Mouse (Mus musculus) spleen, postnatal 10 days (tissue): Measurements from ENCODE around the gene Gemin2.
A peak's percentile ranks its signal among the peaks of the same experiment; 100 is the strongest.
"Not testable (repeated sequence)": the region's sequence is repeated elsewhere in the genome, so short reads cannot be mapped to it uniquely, and the experiment has no call there.

Experiments used
- DNase-seq, 2 experiments: peaks; one replicate each; pipeline ENCODE4 v3.0.0; 2021 to 2022; ENCODE audit warnings: low spot score in 2 of 2

The Gemin2 gene

DNA sequence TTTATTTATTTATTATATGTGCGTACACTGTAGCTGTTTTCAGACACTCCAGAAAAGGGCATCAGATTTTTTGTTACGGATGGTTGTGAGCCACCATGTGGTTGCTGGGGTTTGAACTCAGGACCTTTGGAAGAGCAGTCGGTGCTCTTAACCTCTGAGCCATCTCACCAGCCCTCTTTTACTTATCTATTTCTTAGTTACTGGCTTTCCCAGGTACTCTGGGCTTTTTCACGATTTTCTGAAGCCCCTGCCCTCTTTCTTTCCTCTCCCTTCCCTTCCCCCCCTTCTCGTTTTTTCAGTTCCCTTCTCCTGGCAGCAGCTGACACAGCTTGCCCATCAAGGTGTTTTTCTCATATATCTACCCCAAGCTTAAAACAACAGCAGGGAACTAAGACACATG is 45.0 kb downstream of the Gemin2 start:
- not testable (repeated sequence) for DNase-seq

DNA sequence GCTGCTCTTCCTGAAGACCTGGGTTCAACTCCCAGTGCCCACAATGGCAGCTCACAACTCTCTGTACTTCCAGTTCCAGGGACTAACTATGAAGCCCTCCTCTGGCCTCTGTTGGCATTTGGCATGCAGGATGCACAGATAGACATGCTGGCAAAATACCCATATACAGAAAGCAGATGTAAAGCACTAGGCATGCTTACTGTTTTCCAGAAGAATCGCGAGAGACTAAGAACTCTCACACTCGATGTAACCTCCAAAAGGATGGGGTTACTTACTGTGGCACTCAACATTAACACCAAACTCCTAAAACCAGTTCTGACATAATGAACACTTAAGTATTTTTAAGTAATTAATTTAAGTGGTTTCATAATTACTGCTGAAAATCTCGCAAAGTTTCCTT is 47.1 kb downstream of the Gemin2 start:
- DNase-seq, result no peak

DNA sequence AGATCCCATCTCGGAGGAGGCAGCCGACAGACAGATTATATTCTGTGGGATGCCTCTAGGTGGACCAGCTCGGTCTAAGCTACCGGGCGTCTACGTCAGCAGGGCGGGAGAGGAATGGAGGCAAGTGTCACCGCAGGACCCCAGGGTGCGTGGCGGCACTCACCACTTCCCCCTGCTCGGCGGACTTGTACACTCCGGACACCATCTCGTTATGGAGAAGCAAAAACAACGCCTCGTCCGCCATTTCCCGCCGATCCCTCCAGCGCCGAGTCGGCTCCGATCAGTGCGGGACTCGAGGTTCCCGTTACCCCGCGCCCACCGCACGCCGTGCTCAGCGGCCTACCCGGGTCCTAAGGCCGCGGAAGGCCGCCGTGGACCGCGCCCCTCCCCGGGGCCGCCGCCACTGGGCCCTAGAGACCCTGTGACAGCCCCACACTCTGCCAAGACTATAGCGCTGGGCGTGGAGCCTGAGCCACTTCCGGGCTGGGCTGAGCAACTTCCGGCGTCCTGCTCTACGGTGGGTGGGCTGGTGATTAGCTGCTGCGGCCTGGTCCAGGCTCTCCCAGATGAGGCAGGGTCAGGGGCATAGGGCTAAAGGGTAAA is 47.9 kb downstream of the Gemin2 start, which contains the start of gene Trappc6b:
Gene Trappc6b, minus strand, starts transcription at position 480 of the 603 bp plus-strand sequence.
- peak; percentile 73 to 80 for DNase-seq

DNA sequence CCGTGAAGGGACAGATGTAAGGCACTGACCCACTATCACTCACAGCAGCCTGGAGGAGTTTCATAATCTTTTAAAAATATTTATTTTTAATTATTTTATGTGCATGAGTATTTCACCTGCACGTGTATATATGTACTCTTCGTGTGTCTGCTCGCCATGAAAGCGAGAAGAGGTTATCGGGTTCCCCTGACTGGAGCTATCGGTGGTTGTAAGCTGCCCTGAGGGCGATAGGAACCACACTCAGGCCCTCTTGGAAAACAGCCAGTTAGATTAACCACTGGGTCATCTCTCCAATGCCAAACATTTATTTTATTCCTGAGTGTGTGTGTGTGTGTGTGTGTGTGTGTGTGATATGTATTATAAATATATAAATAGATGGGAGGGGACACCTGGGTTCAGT is 51.6 kb downstream of the Gemin2 start:
- no peak for DNase-seq

DNA sequence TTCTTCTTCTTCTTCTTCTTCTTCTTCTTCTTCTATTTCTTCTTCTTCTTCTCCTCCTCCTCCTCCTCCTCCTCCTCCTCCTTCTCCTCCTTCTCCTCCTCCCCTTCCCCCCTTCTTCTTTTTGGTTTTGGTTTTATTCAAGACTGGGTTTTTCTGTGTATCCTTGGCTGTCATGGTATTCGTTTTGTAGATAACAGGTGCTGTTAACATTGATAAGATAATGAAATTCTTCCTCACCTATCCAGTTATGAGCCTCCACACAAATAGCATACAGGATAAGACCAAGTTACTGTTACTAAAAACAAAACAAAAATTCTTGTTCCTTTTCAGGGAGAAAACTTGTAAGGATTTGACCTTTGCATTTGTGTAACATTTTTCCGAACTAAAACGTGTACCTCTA is 52.6 kb downstream of the Gemin2 start:
- DNase-seq, result no peak

DNA sequence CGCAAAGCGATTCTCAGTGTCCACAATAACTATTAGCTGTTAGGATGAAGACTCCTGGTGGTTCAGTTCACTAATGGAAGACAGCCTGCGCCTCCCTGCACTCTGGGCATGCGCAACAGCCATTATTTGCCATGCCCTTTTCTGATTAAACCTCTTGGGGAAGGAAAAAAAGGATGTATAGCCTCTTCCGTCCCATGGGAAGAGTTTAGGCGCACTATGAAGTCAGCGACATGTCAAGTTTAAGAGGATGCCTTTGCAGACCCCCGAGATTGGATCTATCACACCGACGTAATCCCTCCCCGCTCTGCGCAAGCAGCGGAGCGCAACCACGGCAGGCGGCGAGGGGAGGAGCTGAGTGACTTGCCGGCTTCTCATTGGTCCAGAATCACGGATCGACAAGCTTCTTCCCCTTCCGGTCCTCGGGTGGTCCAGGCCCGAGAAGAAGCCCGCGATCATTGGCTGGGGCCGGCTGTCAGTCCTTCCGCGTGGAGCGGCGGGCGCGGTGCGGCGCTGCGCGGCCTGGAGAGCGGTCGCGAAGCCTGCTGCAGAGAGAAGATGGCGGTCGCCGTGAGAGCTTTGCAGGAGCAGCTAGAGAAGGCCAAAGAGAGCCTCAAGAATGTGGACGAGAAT is 53.4 kb downstream of the Gemin2 start, which contains the start of gene Pnn:
Gene Pnn, plus strand, starts transcription at position 437 of the 630 bp plus-strand sequence.
- peak; percentile 89 to 96 for DNase-seq

DNA sequence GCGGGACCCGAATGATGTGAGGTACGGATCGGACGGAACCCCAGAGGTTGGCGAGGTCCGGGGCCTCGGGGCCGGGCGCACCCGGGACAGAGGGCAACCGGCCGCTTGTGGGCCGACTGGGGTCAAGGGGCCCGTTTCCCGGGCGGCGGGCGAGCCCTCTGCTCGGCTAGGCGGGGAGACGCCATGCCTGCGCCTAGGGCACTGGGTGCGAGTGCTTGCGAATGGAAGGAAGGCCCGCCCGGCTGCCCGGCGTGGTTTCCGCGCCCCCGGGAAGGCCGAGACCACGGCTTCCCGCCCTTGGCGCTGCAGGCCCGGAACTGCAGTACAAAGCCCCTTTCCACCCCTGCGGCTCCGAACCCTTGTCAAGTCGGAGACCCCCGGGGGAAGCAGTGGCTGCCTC is 53.9 kb downstream of the Gemin2 start:
- DNase-seq, result no peak

DNA sequence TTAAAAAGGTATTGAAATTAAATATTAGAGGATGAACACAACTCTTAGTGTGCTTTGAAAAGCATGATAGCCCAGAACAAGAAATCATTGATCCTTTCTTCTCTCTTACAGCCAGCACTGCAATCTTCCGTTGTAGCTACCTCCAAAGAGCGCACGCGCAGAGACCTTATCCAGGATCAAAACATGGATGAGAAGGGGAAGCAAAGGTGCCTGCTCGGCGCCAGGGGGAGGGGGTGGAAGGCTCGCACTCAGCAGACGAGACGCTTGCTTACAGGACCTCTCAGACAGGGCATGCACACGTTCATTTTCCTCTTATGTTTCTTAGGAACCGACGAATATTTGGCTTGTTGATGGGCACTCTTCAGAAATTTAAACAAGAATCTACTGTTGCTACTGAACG is 55.6 kb downstream of the Gemin2 start:
- no peak for DNase-seq

DNA sequence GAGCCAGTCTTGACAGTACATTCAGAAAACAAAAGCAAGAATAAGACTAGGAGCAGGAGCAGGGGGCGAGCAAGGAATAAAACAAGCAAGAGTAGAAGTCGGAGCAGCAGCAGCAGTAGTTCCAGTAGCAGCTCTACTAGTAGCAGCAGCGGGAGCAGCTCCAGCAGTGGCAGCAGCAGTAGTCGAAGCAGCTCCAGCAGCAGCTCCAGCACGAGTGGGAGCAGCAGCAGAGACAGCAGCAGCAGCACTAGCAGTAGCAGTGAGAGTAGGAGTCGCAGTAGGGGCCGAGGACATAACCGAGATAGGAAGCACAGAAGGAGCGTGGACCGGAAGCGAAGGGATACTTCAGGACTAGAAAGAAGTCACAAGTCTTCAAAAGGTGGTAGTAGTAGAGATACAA is 59.1 kb downstream of the Gemin2 start:
- DNase-seq, result no peak

DNA sequence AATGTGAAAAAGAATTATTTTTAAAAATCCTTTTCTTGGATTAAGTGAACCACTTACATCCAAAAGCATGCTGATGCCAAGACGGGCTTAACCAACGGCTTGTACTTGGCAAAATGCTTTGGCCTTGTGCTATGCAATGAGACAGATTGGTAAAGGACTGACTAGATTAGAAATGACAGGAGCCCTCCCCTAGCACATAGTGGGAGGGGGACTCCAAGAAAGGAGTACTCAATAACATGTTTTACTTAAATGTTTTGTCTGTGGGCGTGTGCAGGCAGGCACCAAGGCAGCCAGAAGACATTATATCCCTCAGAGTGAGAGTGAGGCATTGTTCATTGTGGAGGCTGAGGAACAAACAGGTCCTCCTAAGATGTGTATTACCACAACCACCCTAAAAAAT is 60.9 kb downstream of the Gemin2 start:
- no peak for DNase-seq

DNA sequence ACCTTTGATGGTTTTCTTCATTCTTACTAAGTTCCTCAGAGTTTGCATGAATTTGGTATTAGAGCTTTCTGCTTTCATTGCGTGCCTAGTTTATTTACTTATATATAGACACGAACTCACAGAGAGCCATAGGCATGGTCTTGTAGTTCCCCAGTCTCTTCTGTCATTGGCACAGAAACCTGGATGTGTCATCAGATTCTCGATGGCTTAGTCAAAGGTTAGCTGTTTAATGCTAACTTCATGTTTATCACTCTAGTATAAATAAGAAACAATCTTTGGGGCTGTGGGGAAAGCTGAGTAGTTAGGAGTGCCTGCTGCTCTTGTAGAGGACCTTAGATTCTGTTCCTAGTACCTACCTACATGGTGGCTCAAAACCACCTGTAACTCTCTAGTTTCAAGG is 63.8 kb downstream of the Gemin2 start:
- DNase-seq, result no peak

DNA sequence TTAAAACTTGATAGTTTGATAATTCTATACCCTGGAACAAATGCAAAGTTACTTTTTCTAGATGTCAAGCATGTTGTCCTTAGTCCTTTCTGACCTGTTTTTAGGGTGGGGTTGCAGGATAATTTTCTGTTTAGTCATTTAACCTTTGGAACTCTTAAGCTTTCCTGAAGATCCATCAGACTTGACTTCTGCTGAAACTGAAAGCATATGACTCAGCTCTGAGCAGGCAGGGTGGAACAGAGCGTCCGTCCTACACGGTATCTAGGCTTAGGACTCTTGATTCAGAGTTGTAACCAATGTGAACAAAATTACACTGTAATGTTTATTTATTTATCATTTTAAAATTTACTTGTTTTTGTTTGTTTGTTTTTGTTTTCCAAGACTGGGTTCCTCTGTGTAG is 64.7 kb downstream of the Gemin2 start:
- DNase-seq, result no peak
